Mouse (Mus musculus) heart, adult 2 months (tissue): ENCODE measurements at regions not wholly inside any gene's neighbourhood (a gene's known extent, or its start where the extent isn't known, plus 50 kb on each side); places are given as distances from the start of the nearest gene placed in this dataset.

Experiments
- EP300 ChIP-seq: fragments of 200-500 bp; IDR thresholded peaks from 2 replicates; pipeline ENCODE4 v1.6.1; 2011; ENCODE audit warnings: low read depth, low read length, control low read depth; ENCODE audit not compliant: insufficient read depth
- POLR2A ChIP-seq: fragments of 200-500 bp; IDR thresholded peaks from 2 replicates; pipeline ENCODE4 v1.6.1; 2011; ENCODE audit warnings: mild to moderate bottlenecking, low read depth, low read length, control low read depth; ENCODE audit not compliant: insufficient read depth

- TF ChIP-seq EP300: no peak
- no peak for TF ChIP-seq POLR2A
Observed at GRCm38 (mm10) chr17:43158741-43159140, 111.4 kb upstream of the Adgrf1 start.
